Mouse (Mus musculus) mammary gland, adult 2 months (tissue): ENCODE data around the gene Adam33. TPM values are rescaled to one million over a fixed set of nuclear protein-coding genes. Genes with fewer than 3 reads are reported as not detected.

ENCODE experiments used
- polyA plus RNA-seq: library from polyadenylated mRNA; depleted of rRNA; stranded (reverse); fragments of >200 nt; gene quantifications from 2 replicates; pipeline ENCODE4 v1.2.3, GENCODE M21; 2012; ENCODE audit warnings: low replicate concordance; rRNA removed

The Adam33 gene
- 57.5 and 59.8 TPM in 2 replicates for polyA plus RNA-seq

GRCm38 (mm10) chr2:131063404-131063864 is at the start of gene Adam33:
Gene Adam33, minus strand, starts transcription at chr2:131063814.

DNA sequence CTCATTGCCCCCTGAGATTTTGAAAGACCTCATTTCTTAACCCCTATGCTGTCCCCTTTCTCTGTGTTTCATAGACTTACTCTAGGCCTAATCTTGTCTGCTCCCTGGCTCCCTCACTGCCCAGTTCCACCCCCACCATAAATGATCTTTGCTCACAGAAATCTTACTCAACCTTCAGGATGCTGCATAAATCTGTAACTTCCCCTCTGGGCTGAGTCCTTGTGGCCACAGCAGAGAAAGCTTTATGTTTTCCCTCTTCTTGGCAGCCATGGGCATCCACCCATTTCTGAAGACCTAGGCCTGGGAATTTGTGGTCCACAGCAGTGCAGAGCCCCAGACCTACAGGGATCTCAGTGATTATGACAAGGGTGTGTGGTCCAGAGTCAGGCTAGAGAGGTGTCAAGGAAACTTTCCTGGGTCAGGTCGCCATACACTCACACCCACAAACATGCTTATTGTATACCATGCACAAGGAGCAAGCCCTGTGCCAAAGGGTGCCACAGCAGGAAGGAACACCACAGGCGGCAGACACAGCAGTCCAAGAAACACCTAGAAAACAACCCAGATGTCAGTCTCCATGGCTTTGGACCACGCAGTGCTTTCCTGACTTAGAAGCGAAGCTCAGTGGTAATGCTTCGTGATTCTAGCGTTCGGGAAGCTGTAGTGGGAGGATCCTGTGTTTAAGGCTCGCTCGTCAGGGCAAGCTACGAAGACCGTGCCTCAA is 23.2 kb upstream of the Adam33 start, which contains the start of gene Siglec1:
Gene Siglec1 (minus strand): TSS at position 99 of the 724 bp plus-strand sequence.

GRCm38 (mm10) chr2:131042988-131043387 is 20.6 kb downstream of the Adam33 start, which contains the start of gene Gfra4:
Gene Gfra4, minus strand, starts transcription at chr2:131043088.

Other genes starting within 250 kb of the Adam33 start
- gene 4930402H24Rik, start 157.4 kb downstream of the Adam33 start, polyA plus RNA-seq, result 48.8 and 102 TPM in 2 replicates
- 9.6 and 13.2 TPM in 2 replicates for gene Atrn, start 157.3 kb downstream of the Adam33 start, polyA plus RNA-seq
- 18.8 and 41.7 TPM in 2 replicates for gene Gfra4, start 20.7 kb downstream of the Adam33 start, polyA plus RNA-seq
- 77.4 and 78.3 TPM in 2 replicates for gene Siglec1, start 23.0 kb upstream of the Adam33 start, polyA plus RNA-seq
- gene Hspa12b, start 63.5 kb upstream of the Adam33 start, polyA plus RNA-seq, result 21.6 and 30.2 TPM in 2 replicates
- gene Gm11037, start 69.7 kb upstream of the Adam33 start, polyA plus RNA-seq, result not detected in 2 replicates
- gene 1700037H04Rik, start 96.3 kb upstream of the Adam33 start, polyA plus RNA-seq, result 364 and 527 TPM in 2 replicates
- 72.4 and 117 TPM in 2 replicates for gene Cenpb, start 116.3 kb upstream of the Adam33 start, polyA plus RNA-seq
- 32.2 and 37.6 TPM in 2 replicates for gene Cdc25b, start 123.1 kb upstream of the Adam33 start, polyA plus RNA-seq
- 6.2 and 6.9 TPM in 2 replicates for gene Spef1, start 123.5 kb upstream of the Adam33 start, polyA plus RNA-seq
- 60.5 and 75.8 TPM in 2 replicates for gene Ap5s1, start 143.3 kb upstream of the Adam33 start, polyA plus RNA-seq
- 77.5 and 135 TPM in 2 replicates for gene Mavs, start 170.2 kb upstream of the Adam33 start, polyA plus RNA-seq
- gene Pank2, start 198.7 kb upstream of the Adam33 start, polyA plus RNA-seq, result 12.2 and 23.2 TPM in 2 replicates